Mouse (Mus musculus) right cerebral cortex, postnatal 4 days (tissue): ENCODE data around the gene Gas2.

Experiments
- DNase-seq: peaks from one replicate; pipeline ENCODE4 v3.0.0-alpha.2; 2022

Gas2 gene

DNA sequence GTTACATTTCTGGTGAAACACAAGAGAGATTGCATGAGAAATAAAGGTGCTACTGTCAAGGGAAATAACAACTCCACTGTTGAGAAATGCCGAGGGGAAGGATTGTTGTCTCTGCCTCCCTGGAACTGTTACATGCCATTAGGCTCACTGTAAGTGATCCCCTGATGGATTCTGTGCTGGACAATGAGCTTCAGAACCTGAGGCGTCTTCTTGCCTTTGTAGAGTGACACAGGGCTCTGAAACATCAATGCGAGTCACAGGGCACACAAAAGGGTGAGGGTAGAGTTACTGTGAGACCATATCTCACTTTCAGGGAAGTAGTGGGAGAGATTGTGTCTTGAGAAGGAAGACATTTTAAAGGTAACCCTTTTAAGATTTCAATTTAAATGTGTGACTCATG lies 23.5 kb downstream of the Gas2 start:
- DNase-seq, result no peak

DNA sequence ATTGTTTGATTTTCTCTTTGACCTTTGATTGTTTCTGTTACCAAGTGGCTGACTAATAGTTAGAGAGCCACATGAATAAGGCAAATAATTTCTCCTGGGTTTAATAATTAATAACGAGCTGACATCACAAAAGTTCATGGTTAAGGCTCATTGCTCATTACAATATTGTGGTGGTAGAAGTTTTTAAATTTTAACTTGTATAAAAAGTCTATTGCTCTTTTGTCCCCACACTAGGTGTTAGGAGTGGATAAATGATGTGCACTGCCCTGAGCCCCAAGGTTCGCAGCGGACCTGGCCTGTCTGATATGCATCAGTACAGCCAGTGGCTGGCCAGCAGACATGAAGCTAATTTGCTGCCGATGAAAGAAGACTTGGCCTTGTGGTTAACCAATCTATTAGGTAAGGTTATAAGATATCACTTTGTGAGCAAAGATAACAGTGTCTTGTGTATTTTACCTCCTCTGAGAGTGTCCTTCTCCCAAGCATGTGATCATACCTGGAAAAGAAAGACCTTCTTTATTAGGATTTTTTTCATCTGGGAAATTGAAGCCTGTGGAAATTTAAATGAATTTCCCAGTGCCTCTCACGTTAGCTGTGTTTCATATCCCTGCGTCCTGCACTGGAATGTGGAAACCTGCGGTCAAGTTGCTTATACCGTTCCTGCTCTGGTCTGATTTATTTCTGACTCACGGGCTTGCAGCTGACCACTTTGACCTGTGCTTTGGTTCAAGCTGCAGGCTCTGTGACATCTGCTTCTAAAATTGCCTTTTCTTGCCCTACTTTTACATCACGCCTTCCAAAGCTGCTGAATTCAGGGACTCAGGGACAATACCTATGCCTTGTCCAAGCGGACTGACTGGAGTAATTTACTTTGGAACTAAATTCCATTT lies 26.1 kb downstream of the Gas2 start:
- no peak for DNase-seq

DNA sequence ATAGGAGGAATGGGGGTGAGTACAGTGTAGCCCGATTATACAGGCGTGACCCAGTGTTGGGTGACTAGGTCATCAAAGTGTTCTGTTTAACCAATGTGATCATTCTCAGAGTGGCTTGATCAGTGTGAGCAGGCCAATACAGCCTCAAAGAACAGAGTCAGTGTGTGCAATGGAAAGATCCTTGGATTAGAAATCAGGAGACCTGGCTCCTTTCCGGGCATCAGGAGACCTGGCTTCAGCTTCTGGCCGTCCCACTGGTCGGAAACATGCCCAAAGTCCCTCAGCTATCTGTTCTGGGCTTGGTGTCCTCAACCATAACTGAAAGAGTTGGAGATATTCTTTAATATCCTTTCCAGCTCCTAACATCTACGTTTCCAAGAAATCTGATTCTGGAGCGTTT lies 27.8 kb downstream of the Gas2 start:
- DNase-seq, result no peak

DNA sequence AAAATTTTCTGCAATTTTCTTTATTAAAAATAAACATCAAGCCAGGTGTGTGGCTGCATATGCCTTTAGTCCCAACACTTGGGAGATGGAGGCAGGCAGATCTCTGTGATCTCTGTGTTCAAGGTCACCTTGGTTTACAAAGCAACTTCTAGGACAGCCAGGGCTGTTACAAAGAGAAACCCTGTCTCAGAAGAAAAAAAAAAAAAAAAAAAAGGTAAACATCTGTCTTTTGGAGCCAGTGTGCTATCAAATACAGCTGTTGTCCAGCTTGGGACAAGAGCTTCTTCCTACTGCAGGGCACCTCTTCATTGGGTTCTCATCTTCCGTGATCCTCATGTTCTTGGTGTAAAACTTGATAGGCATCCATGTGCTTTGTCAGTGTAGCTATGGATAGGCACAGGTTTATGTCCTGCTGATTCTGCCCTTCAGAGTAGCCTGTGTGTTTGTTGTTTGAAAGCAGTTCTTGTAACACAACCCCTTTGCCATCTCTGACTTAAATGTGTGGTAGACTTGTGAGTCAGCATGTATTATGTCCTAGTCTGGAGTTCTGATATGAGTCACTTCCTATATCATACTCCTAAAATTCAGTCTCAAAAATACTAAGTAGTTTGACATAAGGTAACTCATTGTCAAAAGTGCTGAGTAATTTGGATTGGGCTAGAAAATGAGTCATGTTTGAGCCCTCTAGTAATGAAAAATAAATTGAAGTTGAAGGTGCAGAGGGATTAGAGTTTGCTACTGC lies 30.6 kb downstream of the Gas2 start:
- DNase-seq, result no peak

DNA sequence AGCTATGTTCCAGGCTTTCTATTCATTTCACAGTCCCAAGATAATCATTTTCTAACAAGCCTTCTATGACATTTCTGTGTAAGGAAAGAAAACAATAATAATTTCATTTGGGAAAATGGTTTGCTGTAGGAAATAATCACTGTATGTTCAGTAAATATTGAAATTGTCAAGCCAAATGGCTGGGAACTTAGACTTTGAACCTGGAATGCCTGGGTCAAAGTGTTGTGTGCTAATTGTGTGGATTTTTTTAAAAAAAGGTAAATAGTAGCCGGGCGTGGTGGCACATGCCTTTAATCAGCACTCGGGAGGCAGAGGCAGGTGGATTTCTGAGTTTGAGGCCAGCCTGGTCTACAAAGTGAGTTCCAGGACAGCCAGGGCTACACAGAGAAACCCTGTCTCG lies 31.2 kb downstream of the Gas2 start:
- DNase-seq, result no peak

DNA sequence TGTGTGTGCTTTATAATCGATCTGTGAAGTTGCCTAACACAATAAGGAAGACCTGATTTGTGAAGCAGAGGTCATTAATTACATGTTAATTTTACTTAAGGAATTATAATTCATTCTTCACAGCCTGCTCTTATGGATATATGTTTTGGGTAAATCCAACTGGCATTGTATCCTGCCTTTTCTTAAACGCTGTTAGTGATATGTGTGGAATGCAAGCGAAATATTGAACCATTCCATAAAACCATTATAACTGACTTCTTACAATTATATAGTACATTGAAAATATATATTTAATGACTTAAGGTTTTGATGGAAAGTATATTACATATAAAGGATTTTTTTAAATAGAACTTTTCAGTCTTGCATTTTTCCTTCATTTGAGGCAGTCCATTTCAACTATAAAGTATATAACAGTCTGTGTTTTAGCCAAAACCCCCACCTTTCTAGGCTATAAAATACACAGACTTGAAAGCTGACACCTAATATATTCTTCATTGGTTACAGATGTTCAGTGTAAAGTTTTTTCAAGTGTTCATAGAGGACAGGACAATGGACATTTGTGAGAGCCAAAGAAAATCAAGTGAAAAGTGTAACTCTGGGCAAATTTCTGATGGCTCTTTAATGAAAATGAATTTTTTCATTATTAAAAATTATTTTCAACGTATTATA lies 32.5 kb downstream of the Gas2 start:
- no peak for DNase-seq

DNA sequence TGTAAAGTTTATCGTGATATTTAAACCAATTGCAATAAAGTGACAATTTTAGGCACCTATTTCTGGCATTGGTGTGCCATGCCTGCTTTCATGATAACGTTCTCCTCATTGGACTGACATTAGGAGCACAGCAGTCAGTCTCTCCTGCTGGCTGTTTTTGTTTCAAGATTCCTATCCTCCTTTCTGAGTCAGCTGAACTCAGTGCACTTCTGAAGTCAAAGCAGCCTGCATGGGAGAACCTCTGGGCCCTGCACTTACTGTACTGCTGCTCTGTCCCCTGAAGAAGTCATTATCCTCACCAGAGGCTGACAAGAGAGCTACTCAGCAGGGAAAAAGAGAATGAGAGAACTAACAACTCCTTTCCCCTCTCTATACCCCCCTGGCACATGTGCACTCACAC lies 33.1 kb downstream of the Gas2 start:
- no peak for DNase-seq

DNA sequence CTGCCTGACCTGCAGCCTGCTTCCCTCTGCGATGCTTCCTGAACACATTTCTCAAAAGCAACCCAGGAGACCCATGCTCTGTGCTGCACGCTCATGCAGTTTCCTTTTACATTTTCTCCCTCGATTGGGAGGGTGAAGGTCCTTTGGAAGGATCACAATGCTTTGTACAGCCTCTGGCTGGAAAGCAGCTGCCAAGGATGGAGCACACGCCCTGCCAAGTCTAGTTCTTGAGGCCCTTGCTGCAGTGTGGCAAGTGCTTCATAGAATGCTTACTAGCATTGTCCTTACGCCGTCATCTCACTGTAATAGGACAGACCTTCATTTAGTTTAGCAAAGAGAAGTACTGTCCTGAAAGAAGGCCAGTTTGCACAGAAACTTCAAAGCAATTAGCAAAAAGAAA lies 37.3 kb downstream of the Gas2 start:
- DNase-seq, result no peak

DNA sequence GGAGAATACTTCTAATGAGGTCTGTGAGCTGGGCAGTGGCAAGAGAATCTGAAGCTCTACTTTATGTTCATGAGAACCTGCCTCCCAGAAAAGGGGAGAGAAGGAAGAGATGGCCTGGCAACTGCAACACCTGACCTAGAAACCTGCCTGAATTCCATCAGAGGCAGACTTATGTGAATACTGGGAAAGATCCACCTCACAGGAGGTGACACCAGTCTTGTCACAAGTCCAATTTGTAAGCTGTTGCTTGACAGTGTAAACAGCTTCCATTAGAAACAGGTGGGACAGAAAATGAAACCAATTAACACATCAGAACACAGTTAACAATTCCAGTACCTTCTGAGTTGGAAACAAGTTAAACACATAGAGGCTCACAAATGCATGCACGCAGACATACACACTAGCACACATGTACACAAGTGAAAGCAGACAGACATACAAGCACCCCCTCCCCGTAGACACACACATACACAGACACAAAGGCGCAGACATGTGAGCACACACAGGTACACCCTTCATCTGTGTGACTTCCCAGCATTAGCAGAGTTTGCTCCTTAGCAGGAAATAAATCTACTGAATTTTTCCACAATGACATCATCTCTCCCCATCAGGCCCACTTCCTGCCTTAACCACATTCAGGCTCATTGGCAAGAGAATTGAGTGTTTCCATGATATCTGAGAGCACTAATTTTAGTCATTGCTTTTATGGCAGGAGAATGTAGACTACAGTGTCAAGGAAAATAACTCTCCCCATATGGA lies 51.7 kb downstream of the Gas2 start:
- DNase-seq, result no peak

DNA sequence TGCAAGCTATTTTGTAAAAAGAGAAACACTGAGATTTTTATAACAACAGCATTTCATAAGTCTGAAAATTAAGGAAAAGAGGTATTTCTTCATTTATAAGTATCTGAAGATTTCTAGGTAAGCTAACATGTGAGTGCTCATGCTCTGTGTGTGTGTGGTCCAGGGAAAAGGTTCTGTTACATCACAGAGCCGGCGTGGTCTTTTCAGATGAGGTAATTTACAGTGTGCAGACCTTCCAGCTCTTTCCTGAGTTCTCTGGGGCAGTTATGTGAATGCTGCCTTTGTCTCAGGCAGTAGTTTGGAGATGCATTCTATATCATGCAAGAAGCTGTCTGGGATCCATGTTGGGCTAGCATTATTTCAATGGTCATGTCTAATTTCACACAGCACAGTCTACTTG lies 52.3 kb downstream of the Gas2 start:
- no peak for DNase-seq

DNA sequence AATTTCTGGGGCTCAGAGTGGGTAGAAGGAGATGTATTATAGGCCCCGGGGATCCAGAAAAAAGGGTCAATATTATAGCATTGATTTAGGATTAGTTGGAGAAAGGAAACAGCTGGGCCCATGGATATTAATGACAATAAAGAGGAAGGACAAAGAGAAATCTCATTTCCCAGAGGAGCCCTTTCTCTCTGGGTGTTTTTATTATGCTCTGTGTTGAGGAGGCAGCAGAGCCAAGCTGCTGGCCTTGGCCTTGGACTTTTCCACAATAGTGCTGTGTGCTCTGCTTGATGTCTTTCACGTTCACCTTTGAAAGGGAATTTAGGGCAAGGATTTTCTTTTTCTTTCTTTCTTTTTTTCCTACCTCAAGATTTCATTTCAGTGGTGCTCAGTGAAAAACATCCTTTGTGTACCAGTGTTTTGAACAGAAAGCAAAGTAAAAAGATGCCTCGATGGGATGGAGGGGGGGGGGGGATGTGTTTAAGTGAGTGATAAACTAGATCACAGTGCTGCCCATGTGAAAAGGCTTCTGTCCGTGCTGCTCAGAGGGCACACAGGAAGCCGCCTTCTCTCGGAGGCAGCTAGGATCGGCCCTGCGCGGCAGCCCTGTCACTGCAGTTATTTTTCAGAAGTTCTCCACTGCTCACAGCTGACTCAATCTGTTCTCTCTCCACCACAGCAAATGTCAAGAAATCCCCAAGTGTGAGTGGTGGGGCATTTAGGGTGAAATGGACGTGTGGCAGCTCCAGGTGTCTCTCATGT lies 67.1 kb downstream of the Gas2 start:
- DNase-seq, result peak; percentile 14

DNA sequence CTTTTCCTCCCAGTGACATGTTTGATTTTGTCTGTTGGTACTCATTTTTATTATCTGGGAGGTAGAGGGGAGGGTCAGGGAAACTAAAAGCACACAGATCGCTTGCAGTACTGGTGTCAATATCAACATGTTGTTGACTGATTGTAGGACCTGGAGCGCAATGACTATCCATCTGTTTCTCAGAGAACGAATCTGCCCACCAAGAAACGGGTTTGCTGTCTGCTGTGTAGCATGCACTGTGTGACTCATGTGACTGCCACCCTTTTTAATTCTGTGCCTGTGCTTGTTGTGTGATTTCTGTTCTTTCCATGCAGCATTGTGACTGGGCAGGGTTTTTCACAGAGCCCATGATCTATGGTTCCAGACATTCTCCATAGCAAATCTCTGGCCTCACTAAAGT lies 69.4 kb downstream of the Gas2 start:
- DNase-seq, result no peak

DNA sequence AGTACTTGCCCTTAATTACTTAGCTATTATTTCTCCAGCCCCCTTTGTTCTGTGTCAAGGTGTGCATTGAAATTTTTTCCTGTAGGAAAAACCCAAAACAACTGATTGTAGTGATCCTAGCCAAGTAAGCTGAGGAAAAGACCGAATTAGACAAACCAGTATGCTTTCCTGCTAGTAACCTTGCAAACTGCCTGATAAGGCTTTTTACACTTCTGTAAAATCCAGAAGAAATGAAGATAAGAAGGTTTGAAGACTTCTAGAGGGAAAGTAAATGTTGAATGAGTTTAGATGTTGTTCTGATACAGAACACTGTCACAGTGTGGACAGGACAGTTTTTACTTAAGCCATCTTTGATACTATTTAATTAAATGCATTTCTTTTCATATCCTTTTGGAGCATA lies 75.5 kb downstream of the Gas2 start:
- DNase-seq, result no peak

DNA sequence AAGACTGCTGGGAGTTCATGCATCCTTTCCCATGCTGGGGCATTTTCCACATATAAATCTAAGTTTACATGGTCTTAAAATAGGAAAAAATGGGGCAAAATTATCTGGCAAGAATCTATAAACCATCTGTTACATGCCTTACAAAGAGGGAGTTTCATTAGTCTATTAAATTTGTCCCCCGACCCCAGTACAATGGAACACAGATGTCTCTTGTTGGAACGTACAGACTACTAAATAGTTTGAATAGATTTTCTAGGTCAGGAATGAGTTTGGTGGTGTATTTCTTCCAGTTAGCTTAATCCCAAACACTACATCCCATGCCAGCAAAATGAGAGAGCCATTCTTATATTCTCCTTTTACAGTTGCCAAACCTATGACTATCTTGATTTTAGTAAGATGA lies 78.6 kb downstream of the Gas2 start:
- DNase-seq, result no peak

DNA sequence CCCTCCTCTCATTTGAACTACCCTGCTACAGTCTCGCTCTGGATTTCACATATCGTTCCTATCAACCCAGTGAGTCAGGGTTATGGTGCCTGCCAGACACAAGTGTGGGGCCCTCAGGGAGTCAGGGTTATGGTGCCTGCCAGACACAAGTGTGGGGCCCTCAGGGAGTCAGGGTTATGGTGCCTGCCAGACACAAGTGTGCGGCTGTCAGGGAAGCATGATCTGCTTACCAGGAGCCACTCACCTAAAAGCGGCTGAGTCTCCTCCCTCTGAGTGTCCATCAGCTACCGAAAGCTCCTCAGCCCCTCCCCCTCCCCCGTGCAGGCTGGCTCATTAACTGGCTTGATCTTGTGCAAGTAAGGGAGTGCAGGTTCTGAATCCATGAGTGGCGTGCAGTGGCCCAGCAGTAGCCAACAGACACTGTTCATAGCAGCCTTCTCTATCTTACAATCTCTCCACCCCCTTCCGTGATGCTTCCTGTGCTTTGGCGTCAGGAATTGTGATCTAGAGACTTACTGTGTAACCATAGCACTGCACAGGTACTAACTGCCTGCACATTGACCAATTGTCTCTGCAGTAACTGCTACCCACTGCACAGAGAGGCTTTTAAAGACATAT lies 93.7 kb downstream of the Gas2 start:
- DNase-seq, result no peak

DNA sequence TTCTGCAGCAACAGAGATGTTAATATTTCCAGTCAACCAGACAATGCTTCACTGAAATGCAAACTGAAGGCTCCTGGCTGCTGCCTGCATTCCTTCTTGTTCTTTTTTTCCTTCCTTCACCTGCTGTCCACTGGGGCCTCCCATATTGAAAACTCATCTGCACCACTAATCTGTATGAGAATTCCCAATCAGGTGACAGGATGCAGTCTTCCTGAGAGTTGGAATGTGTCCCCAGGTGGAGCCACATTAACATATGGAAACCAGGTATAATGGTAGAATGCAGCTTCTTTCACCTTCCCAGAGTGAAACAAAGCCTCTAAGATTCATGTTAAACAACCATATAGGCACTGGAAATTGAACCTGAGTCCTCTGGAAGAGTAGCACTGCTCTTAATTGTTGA lies 96.0 kb downstream of the Gas2 start:
- DNase-seq, result no peak

DNA sequence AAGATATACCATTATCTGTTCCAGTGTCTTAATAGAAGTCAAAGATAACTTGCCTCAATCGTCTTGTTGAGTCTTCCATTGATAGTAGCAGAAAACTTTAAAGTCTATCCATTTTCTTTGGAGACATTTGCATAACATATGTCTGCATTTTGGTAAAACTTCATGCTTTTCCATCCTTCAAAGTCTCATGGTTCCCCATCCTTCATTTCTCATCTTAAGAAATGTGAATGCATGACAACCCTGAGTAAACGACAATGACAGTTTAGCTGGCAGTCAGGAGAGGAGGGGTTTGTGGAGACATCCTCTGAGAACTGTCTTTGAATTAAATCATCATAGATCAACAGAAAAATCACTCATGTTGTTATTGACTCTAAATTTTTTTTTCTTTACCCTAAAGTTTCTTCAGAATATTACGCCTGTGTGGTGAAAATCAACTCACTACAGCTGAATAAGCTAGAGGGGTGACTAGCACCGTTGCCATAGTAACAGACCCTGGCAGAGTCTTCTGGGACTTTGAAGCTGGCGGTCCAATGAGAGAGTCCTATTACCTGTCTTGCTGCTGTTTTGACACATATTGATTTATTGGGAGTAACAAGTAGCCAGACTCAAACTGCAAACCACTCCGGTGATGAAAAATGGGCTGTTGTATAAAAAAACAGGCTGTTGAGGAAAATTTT lies 99.0 kb downstream of the Gas2 start:
- DNase-seq, result no peak

DNA sequence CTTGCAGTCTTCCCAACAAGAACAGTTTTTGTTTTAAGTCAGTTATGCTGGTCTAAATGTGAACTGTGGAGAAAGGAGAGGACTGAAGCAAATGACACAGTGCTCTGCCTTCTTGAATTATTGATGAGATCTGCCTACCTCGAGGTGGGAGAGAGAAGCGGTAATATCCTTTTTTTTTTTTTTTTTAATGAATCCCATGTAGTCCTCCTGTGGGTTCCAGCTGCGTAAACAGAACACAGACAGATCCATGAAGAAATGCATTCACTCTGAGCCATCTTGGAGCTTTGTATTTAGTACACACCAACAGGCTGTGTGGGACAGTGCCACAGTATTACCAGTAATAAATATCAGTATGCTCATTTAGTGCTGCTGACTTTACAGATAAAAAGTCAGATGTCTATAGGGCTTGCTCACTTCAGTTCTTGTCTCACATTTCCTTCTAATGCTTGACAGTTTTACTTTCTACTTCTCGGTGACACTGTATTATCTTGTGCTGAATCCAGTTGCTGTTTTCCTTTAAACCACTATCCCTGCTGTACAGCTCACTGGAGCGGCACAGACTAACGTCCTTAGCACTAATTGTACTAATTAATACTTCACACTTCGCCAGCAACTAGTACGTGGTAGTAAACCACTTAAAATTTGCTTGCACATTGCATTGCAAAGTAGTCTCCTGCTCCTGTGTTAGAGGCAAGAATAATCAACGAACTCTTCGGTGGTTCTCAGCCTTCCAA lies 100.6 kb downstream of the Gas2 start:
- no peak for DNase-seq

DNA sequence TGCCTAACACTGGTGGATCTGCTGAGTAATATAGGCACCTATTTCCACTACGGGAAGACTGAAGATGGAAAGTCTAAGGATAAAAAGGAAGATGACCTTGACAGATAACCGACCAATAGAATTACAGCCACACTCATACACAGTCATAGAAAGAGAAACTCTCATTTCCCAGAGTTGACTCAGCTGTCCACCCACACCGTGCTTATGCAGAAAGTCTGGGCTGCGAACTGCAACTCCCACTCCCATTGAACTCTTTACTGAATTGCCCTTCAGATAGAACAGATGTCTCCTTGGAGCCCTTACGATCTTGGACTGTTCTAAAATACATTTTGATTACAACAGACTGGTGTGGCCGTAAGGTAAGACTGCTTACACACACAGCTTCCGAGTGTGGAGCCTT lies 102.9 kb downstream of the Gas2 start:
- no peak for DNase-seq

DNA sequence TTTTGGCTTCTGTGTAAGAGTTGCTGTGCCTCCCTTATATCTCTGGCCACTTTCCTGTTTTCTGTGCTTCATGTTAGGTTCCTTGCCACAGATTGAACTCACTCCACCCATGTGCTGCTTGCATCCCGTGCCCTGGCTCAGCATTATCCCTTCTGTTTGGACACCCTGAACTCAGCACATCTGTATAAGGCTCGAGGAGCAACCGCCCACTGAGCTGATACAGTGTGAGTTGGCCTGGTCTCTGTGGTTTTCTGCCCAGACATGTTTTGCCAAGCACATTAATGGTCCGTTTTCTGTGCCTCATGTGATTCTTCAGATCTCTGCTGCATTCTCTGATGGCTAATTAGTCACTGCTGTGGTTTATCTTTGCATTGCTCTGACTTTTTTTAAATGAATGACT lies 105.8 kb downstream of the Gas2 start:
- no peak for DNase-seq

DNA sequence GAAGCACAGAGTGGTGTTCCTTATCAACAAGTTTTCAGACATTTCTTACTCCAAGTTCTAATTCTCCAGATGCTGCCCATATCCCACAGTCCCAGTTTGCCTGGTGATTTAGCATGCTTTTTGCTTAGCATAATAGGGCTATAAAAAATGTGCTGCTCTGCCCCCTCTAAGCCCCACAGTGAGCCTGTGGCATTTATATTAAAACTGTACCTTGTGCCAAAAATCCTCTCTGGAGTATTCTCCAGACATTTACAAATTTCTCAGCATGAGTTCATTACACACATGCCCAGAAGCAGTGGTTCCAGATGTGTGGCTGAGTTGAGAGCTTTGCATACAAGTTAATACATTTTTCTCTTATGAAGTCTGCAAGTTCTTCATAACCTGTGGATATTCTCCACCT lies 107.6 kb downstream of the Gas2 start:
- no peak for DNase-seq
